ENCODE assay signal across 7 mouse cellular contexts in the genomic region with DNA sequence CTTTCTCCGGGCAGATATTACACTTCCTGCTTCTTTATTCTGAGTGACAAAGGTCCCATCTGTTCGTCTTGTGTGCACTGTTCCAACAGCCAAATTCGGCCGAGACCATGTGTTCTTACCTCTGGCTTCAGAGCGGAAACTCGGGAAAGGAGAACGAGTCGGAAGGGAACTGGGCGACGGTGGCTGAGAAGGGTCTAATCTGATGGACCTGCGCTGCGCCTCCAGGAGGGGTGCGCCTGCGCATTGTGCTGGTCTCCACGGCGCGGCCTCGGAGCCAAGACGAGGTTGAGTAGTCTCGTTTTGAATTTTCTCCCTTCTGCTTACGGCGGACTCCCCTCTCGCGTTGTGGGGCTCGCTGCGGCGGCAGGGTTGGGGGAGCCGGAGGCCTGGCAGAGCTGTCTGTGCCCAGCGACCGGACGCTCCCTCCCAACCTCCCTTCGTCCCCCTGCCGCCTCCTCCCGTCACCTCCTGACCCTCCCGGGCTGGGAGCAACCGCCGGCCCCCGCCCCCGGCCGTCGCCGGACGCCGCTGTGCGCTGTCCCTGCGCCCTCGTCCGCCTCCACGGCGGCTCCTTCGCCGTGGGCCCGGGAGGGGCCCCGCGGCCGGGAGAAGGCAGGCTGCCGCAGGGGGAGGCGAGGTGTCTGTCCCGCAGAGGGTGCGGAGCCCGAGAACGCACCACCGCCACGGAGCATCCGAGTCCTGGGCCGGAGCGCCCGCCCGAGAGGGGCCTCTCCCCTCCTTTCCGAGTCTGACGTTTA. TPM values are rescaled to one million over a fixed set of nuclear protein-coding genes. Genes with fewer than 3 reads are reported as not detected.
DNase-seq lines count a peak whose midpoint lies in the region; ATAC-seq lines count a peak whose summit lies in the region.

TSS of gene Carf (plus strand) at position 224 of the 758 bp plus-strand sequence.
TSS of gene Wdr12 (minus strand) at position 622 of the 758 bp plus-strand sequence.

- no peaks in the 10 kb centered on the region for H3K9me3 ChIP-seq in embryonic facial prominence, embryonic 11.5 days (replicated peaks; ENCODE audit: control insufficient read depth, low read length)
- no peaks in the 10 kb centered on the region for H3K9me3 ChIP-seq in limb, embryonic 10.5 days (replicated peaks)
- no peaks in the 10 kb centered on the region for H3K9me3 ChIP-seq in midbrain, embryonic 13.5 days

- under 1% methylated on average over 71 of the region's 71 CpGs for WGBS in embryonic facial prominence, embryonic 11.5 days
- under 1% methylated on average over 71 of the region's 71 CpGs for WGBS in limb, embryonic 10.5 days
- WGBS in midbrain, embryonic 13.5 days = under 1% methylated on average over 71 of the region's 71 CpGs

- peak within 1 kb of the TSS; percentile 72 for H3K4me2 ChIP-seq in embryonic facial prominence, embryonic 11.5 days (ENCODE audit: low read depth, low read length)
- peak within 1 kb of the TSS; percentile 82 for H3K4me2 ChIP-seq in midbrain, embryonic 13.5 days (replicated peaks)

- peak within 1 kb of the TSS; percentile 93 for H3K9ac ChIP-seq in embryonic facial prominence, embryonic 11.5 days (replicated peaks; ENCODE audit: low read length)
- H3K9ac ChIP-seq in midbrain, embryonic 13.5 days (replicated peaks) = peak within 1 kb of the TSS; percentile 95

- DNase-seq in adrenal gland, postnatal 14 days = peak; percentile 98
- DNase-seq in embryonic facial prominence, embryonic 11.5 days (ENCODE audit: low spot score) = peak; percentile 98
- DNase-seq in kidney, adult 11 months = peak; percentile 95
- peak; percentile 97 for DNase-seq in limb, embryonic 10.5 days (ENCODE audit: low spot score)
- DNase-seq in spleen, adult 12 weeks (ENCODE audit: low spot score) = peak; percentile 89

- peak within 1 kb of the TSS; percentile 89 for H3K4me3 ChIP-seq in embryonic facial prominence, embryonic 11.5 days (ENCODE audit: low read depth, low read length)
- peak within 1 kb of the TSS; percentile 91 for H3K4me3 ChIP-seq in limb, embryonic 10.5 days
- peak within 1 kb of the TSS; percentile 90 for H3K4me3 ChIP-seq in midbrain, embryonic 13.5 days (replicated peaks)

- H3K4me1 ChIP-seq in embryonic facial prominence, embryonic 11.5 days (ENCODE audit: control insufficient read depth, insufficient read depth, low read length) = no peaks in the 10 kb centered on the region
- H3K4me1 ChIP-seq in limb, embryonic 10.5 days = peaks cover 11% of the 10 kb centered on the region
- peaks cover 13% of the 10 kb centered on the region for H3K4me1 ChIP-seq in midbrain, embryonic 13.5 days (replicated peaks)

- peak; percentile 95 for ATAC-seq in embryonic facial prominence, embryonic 11.5 days (replicated peaks; ENCODE audit: insufficient number of reproducible peaks, low FRiP score, low TSS enrichment, low read depth)
- peak; percentile 86 for ATAC-seq in granulocyte monocyte progenitor cell, adult 5-6 weeks (replicated peaks; ENCODE audit: poor library complexity, severe bottlenecking)
- ATAC-seq in midbrain, embryonic 13.5 days = peak; percentile 97

- H3K27me3 ChIP-seq in embryonic facial prominence, embryonic 11.5 days (ENCODE audit: control insufficient read depth, insufficient read depth, low read length) = no peaks in the 10 kb centered on the region
- no peaks in the 10 kb centered on the region for H3K27me3 ChIP-seq in limb, embryonic 10.5 days (ENCODE audit: low read depth, poor library complexity, severe bottlenecking)
- no peaks in the 10 kb centered on the region for H3K27me3 ChIP-seq in midbrain, embryonic 13.5 days

- peak within 1 kb of the TSS; percentile 93 for H3K27ac ChIP-seq in embryonic facial prominence, embryonic 11.5 days (replicated peaks; ENCODE audit: low read depth, low read length)
- peak within 1 kb of the TSS; percentile 97 for H3K27ac ChIP-seq in limb, embryonic 10.5 days
- peak within 1 kb of the TSS; percentile 98 for H3K27ac ChIP-seq in midbrain, embryonic 13.5 days

- no peaks in the 10 kb centered on the region; the same call in 1 of the 2 replicates for H3K36me3 ChIP-seq in embryonic facial prominence, embryonic 11.5 days (replicated peaks; ENCODE audit: control insufficient read depth, insufficient read depth, low read depth, low read length)
- peaks cover 15% of the 10 kb centered on the region for H3K36me3 ChIP-seq in limb, embryonic 10.5 days
- H3K36me3 ChIP-seq in midbrain, embryonic 13.5 days = peaks cover 10% of the 10 kb centered on the region; the same call in 1 of the 2 replicates

RNA-seq across cellular contexts. Expression of gene Carf, which starts in this region (rescaled TPM):
- total RNA-seq in adrenal gland, postnatal 14 days (2021) = 12.0 and 16.0 TPM in 2 replicates
- 5.1 and 6.7 TPM in 2 replicates for polyA plus RNA-seq in embryonic facial prominence, embryonic 11.5 days (2014; fragmentation: Nextera tagmentation; extraction: Ambion mirVana)
- 10.8 and 14.1 TPM in 2 replicates for total RNA-seq in granulocyte monocyte progenitor cell, adult 5-6 weeks (2014; fragmentation: Nextera tagmentation)
- 5.3 and 13.6 TPM in 2 replicates for total RNA-seq in granulocyte monocyte progenitor cell, adult 5-6 weeks (2017)
- polyA plus RNA-seq in limb, embryonic 10.5 days (2016; fragmentation: Nextera tagmentation; extraction: Ambion mirVana) = 4.3 and 6.3 TPM in 2 replicates
- polyA plus RNA-seq in midbrain, embryonic 13.5 days (2015; fragmentation: Nextera tagmentation; extraction: Ambion mirVana) = 8.5 and 9.0 TPM in 2 replicates

RNA-seq across cellular contexts. Expression of gene Wdr12, which starts in this region (rescaled TPM):
- total RNA-seq in adrenal gland, postnatal 14 days (2021) = 18.5 and 25.7 TPM in 2 replicates
- 54.1 and 59.0 TPM in 2 replicates for polyA plus RNA-seq in embryonic facial prominence, embryonic 11.5 days (2014; fragmentation: Nextera tagmentation; extraction: Ambion mirVana)
- 66.8 and 67.0 TPM in 2 replicates for total RNA-seq in granulocyte monocyte progenitor cell, adult 5-6 weeks (2014; fragmentation: Nextera tagmentation)
- 95.6 and 116 TPM in 2 replicates for total RNA-seq in granulocyte monocyte progenitor cell, adult 5-6 weeks (2017)
- 60.4 and 73.0 TPM in 2 replicates for polyA plus RNA-seq in limb, embryonic 10.5 days (2016; fragmentation: Nextera tagmentation; extraction: Ambion mirVana)
- 43.8 and 46.6 TPM in 2 replicates for polyA plus RNA-seq in midbrain, embryonic 13.5 days (2015; fragmentation: Nextera tagmentation; extraction: Ambion mirVana)

Comparison
In these comparisons a context has a peak if more than half of its experiments do, and no peak if none do; other contexts are left out.
1. Peak in every context shown above with its lines: DNase-seq, ATAC-seq, H3K4me3 ChIP-seq and H3K27ac ChIP-seq.